Mouse (Mus musculus) spleen, postnatal 4 days (tissue): ENCODE results near the gene Fbxl19.
"Not testable (repeated sequence)": the region's sequence is repeated elsewhere in the genome, so short reads cannot be mapped to it uniquely, and the experiment has no call there.

Experiments used
- DNase-seq, 2 experiments: peaks; one replicate each; pipeline ENCODE4 v3.0.0; 2022; ENCODE audit warnings: low spot score in 2 of 2

The Fbxl19 gene

GRCm38 (mm10) chr7:127727898-127728297 is 16.4 kb upstream of the Fbxl19 start:
- no peak for DNase-seq

GRCm38 (mm10) chr7:127730170-127730569 is 14.2 kb upstream of the Fbxl19 start:
- DNase-seq: no peak

DNA sequence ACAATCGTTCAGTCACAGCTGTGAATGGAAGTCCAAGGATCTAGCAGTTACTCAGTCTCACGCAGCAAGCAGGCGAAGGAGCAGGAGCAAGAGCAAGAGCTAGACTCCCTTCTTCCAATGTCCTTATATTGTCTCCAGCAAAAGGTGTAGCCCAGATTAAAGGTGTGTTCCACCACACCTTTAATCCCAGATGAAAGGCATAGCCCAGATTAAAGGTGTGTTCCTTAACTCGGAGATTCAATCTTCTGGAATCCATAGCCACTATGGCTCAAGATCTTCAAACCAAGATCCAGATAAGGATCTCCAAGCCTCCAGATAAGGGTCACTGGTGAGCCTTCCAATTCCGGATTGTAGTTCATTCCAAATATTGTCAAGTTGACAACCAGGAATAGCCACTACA is 12.3 kb upstream of the Fbxl19 start, which contains the start of gene Ctf2:
Ctf2 (minus strand) TSS at position 101 of the 400 bp plus-strand sequence.
- not testable (repeated sequence) for DNase-seq

- DNase-seq: peak; percentile 82 to 87
Observed at GRCm38 (mm10) chr7:127745251-127745651, 908 bp downstream of the Fbxl19 start.

- peak; percentile 72 to 81 for DNase-seq
Observed at GRCm38 (mm10) chr7:127745652-127746493, 1.5 kb downstream of the Fbxl19 start.

GRCm38 (mm10) chr7:127746494-127747491 is 2.5 kb downstream of the Fbxl19 start:
- DNase-seq: no peak

DNA sequence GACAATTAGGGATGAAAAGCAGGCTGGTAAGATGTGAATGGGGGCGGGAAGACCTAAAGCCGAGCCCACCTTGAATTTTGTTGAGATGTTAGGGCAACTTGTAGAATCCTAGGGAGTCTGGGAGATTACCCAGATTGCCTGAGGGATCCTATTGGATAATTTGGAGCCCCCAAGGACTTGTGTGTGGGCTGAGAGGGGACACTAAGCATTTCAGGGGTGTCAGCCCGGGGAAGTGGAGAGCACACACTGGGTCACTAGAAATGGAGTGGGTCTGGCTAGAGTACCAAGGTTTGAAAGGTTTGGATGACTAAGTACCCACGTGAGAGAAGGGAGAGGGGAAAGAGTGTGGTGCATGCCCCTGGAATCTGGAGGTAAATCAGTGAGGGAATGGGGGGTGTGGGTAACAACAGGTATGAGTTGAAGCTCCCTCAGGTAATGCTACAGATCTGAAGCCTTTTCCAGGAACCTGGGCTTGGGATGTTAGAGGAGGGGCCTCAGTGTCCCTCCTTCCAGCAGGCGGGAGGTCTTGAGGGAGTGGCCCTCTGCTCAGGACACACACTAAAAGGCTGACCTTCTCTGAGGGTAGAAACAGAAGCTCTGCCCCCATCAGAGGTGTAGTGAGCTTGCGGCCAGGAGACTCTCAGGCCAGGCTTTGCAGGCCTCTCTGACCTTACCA is 3.4 kb downstream of the Fbxl19 start:
- no peak for DNase-seq

DNA sequence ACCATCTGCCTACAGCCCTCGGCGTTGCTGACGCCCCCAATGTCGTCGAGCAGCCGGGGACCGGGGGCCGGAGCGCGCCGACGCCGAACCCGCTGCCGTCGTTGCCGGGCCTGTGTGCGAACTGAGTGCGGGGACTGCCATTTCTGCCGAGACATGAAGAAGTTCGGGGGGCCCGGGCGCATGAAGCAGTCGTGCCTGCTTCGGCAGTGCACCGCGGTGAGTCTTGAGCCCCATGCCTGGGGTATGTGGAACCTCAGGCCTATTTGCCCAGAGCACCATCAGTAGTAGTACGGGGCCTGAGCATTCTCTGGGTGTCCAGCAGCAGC is 3.9 kb downstream of the Fbxl19 start:
- no peak for DNase-seq

- no peak for DNase-seq
Observed at GRCm38 (mm10) chr7:127750131-127751127, 6.1 kb downstream of the Fbxl19 start.

- DNase-seq: no peak
Observed at GRCm38 (mm10) chr7:127751619-127752018, 7.3 kb downstream of the Fbxl19 start.

DNA sequence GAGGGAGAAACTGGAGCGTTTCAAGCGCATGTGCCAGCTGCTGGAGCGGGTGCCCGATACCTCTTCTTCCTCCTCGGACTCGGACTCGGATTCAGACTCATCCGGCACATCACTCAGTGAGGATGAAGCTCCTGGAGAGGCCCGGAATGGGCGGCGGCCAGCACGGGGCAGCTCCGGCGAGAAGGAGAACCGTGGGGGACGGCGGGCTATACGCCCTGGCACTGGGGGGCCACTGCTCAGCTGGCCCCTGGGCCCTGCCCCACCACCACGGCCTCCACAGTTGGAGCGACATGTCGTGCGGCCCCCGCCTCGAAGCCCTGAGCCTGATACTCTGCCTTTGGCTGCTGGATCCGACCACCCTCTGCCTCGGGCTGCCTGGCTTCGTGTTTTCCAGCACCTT is 7.7 kb downstream of the Fbxl19 start:
- DNase-seq: no peak

- DNase-seq: no peak
Observed at GRCm38 (mm10) chr7:127753158-127753557, 8.8 kb downstream of the Fbxl19 start.

GRCm38 (mm10) chr7:127753741-127754140 is 9.4 kb downstream of the Fbxl19 start:
- no peak for DNase-seq

- no peak for DNase-seq
Observed at GRCm38 (mm10) chr7:127759716-127760115, 15.4 kb downstream of the Fbxl19 start.

GRCm38 (mm10) chr7:127760478-127760877 is 16.1 kb downstream of the Fbxl19 start:
- no peak for DNase-seq

GRCm38 (mm10) chr7:127761026-127761425 is 16.7 kb downstream of the Fbxl19 start:
- DNase-seq: peak; percentile 74 to 90

DNA sequence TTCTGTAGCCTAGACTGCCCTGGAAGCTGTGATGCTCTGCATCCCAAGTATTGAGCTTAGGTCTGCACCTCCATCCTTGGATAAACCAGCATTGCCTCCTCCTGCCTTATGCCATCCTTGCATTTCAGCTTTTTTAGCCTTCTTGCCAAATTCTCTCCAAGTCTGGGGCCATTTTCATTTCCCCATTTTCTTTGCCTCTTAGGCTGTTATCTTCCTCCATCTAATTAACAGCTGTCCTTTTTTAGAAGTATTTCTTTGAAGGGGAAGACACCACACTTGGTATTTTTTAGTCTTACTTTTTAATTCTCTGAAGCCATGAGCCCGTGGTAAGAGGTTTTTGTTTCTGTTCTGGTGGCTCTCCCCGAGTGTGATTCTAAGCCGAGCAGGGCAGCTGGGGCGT is 19.3 kb downstream of the Fbxl19 start:
- no peak for DNase-seq

DNA sequence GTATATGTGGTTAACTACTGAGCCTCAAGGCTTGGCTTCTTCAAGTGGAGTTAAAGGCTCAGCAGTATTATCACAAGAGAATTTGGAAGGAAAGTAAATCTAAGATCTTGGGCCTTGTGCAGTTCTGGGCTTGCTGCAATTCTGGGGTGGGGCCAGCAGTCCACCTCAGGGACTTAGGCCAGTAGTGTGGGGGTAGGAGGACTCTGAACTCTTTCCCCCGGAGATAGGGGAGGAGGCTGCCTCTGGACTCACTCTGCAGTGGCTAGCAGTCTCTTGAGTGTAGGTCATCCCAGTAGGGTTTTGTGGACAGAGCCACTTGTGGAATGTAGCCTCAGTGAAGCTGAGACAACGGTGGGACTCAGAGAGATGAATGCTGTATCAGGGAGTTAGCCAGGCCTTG is 21.4 kb downstream of the Fbxl19 start:
- no peak for DNase-seq

- peak; percentile 83 to 88 for DNase-seq
Observed at GRCm38 (mm10) chr7:127766851-127767609, 22.7 kb downstream of the Fbxl19 start.
